Mouse (Mus musculus): Measurements from ENCODE around the gene Ngp.

Ngp gene

DNA sequence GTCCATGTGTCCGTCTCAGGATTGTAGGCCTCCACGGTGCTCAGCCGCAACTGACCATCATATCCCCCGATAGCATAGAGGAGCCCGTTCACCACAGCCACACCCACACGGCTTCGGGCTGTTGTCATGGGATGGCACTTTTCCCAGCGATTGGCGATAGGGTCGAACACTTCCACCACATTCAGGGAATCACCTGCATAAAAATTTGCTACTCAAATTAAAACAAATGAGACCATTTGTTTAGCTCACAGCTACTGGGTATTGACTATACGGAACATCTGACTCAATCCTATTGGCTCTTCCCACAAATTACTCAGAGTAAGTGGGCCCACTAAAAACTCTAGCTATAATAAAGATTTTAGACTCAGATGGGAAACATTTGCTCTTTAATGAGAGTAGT, 16.5 kb downstream of the Ngp start:
- DNase-seq (ENCODE audit: low read depth), result no peak

GRCm38 (mm10) chr9:110440049-110440448, 20.5 kb downstream of the Ngp start:
- peak; percentile 89 for DNase-seq (ENCODE audit: low read depth)

DNA sequence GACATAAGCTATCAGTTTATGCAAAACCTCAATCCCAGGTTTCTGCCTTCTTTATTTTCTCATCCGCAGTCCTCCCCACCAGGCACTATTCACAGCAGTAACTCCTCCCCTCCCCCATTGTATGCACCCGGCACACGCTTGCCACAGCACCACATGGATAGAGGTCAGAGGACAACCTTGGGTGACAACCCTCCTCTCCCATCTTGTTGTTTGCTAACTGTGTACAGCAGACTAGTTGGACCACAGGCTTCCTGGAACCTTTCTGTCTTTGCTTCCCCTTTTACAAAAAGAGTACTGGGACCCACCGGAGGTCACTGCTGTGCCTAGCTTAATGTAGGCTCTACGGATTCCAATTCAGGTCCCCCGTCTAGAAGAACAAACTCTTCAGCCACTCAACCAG, 21.0 kb downstream of the Ngp start:
- DNase-seq (ENCODE audit: low read depth), result peak; percentile 77

DNA sequence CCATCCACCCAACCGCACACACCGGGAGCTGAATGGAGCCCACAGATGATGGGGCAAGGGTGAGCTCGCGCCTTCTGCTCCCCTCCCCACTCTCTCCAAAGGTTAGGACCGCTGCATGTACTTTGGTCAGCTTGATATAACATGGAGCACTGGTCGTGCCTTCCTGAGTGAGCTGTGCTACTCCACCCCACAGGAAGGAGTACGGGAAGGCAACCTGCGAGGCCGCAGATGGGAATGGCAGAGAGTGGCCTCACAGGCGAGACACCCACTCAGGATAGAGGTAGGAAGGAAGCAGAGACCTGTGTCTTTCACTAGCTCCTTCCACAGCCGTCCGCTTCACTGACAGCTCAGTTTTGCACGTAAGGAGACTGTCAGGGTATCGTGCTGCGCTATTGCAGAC, 28.8 kb downstream of the Ngp start:
- DNase-seq (ENCODE audit: low read depth), result no peak

DNA sequence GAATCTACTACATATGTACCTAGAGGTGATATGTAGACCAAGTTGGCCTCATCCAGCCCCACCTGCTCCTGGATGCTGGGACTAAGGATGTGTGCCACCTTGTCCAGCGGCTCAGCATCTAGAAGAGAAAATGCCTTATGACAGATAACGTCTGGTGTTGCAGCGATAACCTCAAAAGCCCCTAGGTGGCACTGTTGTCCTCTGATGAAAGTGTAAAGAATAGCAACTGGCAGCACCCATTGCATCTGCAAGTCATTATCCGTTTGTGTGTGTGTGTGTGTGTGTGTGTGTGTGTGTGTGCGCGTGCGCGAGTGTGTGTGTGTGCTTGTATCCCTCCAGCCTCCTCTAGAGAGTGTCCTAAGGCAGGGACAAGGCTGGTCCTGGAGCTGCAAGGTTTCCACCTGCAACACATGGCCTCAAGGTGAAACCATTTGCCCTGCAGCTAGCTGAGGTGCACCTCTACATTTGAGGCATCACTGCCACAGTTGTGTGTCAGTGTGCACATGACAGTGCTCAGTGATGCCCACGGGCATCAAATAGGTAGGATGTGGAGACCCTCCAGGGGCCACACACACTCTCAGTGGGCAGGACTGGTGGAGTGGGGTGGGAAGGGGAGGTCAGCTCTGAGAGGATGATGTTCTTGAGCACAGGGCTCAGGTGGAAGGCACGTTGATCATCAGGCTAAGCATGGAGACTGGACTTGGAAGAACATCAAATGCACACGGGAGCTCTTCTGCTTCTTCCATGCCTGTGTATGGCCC, 29.5 kb downstream of the Ngp start:
- peak; percentile 95 for DNase-seq (ENCODE audit: low read depth)

- DNase-seq (ENCODE audit: low read depth), result peak; percentile 23
Observed at GRCm38 (mm10) chr9:110452523-110452922, 33.0 kb downstream of the Ngp start.

DNA sequence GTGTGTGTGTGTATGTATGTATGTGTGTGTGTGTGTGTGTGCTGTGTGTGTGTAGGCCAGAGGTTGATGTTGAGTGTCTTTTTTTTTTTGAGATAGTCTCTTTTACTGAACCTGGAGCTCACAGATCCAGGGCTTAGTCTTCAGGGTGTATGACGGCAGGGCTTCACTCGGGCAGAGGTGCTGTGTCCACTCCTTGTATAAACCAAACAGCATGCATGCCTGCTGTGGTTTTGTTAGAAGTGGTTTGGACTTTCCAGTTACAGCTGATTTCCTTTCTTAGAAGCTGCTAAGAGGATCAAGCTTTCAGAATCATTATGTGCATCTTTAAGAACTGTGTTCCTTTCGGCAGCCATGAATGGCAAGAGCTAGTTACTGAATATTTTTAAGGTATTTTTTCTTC, 38.4 kb downstream of the Ngp start:
- DNase-seq (ENCODE audit: low read depth), result no peak

- peak; percentile 92 for DNase-seq (ENCODE audit: low read depth)
Observed at GRCm38 (mm10) chr9:110459145-110459727, 39.7 kb downstream of the Ngp start.

DNA sequence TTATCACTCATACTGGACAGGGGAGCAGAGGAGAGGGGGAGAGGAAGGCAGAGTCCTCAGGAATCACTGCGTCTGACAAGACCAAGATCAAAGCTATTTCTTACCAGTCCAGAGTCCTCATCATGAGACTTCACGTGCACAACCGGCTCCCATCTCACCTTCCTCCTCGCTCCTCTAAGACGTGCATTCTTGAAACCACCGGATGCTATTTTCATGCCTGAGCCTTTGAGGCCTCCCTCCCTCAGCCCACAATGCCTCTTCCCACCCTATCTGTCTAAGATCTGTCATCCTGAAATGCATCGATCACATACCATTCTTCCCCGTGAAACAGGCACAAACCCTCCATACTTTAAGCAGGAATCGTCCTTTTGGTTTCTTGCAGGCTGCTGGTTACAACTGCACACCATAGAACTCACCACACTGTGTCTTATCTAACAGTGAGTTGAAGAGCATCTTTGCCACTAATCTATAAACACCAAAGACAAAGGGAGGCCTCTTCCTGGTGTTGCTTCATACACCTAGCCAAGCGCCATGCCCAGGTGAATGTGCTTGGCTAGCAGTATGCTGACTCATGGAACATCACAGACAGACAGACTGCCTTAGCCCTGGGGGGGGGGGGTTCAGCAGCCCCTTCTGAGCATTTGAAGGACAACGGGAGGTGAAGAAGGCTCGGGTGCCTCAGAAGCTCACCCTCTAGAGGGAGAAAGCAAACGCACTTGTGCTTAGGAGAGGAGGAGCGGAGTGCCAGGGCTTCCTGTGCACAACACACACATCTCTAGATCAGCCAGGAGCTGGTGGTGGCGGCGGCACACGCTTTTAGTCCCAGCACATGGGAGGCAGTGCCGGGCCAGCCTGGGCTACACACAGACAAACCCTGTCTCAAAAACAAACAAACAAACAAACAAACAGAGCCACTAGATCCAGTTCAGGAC, 41.6 kb downstream of the Ngp start:
- DNase-seq (ENCODE audit: low read depth), result peak; percentile 35

DNA sequence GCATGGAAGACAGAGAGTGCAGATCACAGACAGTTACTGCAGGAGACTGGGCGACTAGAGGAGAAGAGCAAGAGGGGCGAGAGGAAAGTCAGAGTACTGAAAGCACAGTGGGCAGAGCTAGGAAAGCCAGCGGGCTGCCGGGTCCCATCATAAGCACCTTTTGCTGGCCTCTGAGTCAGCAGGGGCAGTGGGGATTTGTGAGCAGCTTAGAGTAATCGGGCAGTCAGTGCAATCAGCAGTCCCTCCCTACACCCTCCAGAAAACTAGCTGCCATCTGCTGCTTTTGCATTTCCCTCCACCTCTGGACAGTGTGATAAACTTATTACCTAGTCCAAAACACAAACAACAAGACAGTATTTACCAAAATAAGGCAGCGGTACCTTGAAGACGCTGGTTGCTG, 42.8 kb downstream of the Ngp start:
- no peak for DNase-seq (ENCODE audit: low read depth)

DNA sequence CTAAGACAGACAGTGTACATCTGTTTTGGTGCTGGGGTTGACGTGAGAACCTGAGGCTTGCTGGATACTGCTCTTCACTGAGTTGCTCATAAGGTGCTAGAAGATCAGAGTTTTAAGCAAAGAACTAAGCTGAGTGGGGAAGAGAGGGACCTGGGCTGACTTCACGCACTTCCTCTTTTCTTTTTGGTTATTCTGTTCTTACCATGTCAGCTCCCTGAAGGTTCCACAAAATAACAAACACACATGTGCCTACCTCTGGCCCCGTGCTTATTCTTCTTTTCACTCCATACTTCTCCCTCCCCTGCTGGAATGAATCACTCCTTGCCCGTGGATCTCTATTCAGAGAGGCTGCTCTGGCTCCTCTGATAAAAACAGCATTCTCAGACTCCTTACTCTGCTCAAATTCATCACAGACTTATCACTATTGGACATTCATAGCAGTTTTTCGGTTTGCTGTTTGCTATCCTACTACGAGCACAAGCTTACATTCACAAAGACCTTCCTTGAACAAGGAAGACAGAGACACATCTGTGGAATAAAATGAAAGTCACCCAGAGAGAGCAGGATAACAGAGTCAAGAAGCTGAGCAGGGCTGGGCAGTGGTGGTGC, 44.5 kb downstream of the Ngp start:
- DNase-seq (ENCODE audit: low read depth), result peak; percentile 42

- no peak for DNase-seq (ENCODE audit: low read depth)
Observed at GRCm38 (mm10) chr9:110465336-110465735, 45.8 kb downstream of the Ngp start.

DNA sequence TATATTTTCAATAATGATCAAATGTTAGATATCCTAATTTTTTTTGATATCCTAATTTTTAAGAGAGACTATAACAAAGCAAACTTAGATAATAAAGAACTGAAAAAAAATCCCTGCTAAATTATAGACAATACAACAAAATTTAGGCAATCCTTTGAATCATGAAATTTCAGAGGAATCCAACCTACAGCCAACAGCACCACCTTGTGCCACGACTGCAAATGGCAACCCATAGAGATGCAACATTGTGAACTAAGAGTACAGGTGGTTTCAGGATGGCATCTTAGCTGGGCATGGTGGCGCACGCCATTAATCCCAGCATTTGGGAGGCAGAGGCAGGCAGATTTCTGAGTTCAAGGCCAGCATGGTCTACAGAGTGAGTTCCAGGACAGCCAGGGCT, 46.6 kb downstream of the Ngp start:
- DNase-seq (ENCODE audit: low read depth), result peak; percentile 57
